Mouse (Mus musculus) limb, embryonic 14.5 days (tissue): ENCODE data around the gene Runx1. TPM values are rescaled to one million over a fixed set of nuclear protein-coding genes. Genes with fewer than 3 reads are reported as not detected.

ENCODE experiments used
- ATAC-seq: fragments of 200-750 bp; cut with Nextera tagmentation; 2 replicates; pipeline ENCODE4 v1.8.0; 2017; ENCODE audit warnings: low read depth, moderate number of reproducible peaks, moderate TSS enrichment; ENCODE audit not compliant: low FRiP score
- DNase-seq: peaks from one replicate; pipeline ENCODE4 v3.0.0-alpha.2; 2015; ENCODE audit warnings: low spot score
- H3K27ac ChIP-seq: fragments of 300-500 bp; sonication (generic); replicated peaks from 2 replicates; pipeline ENCODE4 v1.5.1; 2014; ENCODE audit warnings: low read depth, mild to moderate bottlenecking, low read length, moderate library complexity, mixed read lengths
- H3K27me3 ChIP-seq: fragments of 300-500 bp; sonication (generic); 2 replicates; pipeline ENCODE4 v1.6.1; 2014; ENCODE audit warnings: low read length, mixed read lengths; ENCODE audit not compliant: control insufficient read depth, insufficient read depth
- H3K36me3 ChIP-seq: fragments of 300-500 bp; sonication (generic); 2 replicates; pipeline ENCODE4 v1.6.1; 2014; ENCODE audit warnings: mild to moderate bottlenecking, low read length, moderate library complexity, mixed read lengths; ENCODE audit not compliant: control insufficient read depth, insufficient read depth
- H3K4me1 ChIP-seq: fragments of 300-500 bp; sonication (generic); 2 replicates; pipeline ENCODE4 v1.6.1; 2014; ENCODE audit warnings: antibody characterized with exemption, low read length, mixed read lengths; ENCODE audit not compliant: control insufficient read depth, insufficient read depth
- H3K4me2 ChIP-seq: fragments of 300-500 bp; sonication (generic); replicated peaks from 2 replicates; pipeline ENCODE4 v1.6.1; 2014; ENCODE audit warnings: low read depth, mild to moderate bottlenecking, low read length, moderate library complexity; ENCODE audit not compliant: severe bottlenecking
- H3K4me3 ChIP-seq: fragments of 300-500 bp; sonication (generic); replicated peaks from 2 replicates; pipeline ENCODE4 v1.5.1; 2014; ENCODE audit warnings: low read length
- H3K9ac ChIP-seq: fragments of 300-500 bp; sonication (generic); 2 replicates; pipeline ENCODE4 v1.6.1; 2014; ENCODE audit warnings: mild to moderate bottlenecking, low read depth, low read length, moderate library complexity; ENCODE audit not compliant: severe bottlenecking
- H3K9me3 ChIP-seq: fragments of 300-500 bp; sonication (generic); 2 replicates; pipeline ENCODE4 v1.6.1; 2016; ENCODE audit warnings: low read length; ENCODE audit not compliant: control insufficient read depth
- POLR2A ChIP-seq: fragments of 200-500 bp; IDR thresholded peaks from 2 replicates; pipeline ENCODE4 v1.8.0; 2012; ENCODE audit warnings: inconsistent platforms, mild to moderate bottlenecking, moderate library complexity, borderline replicate concordance; ENCODE audit not compliant: insufficient read depth, insufficient read length; ENCODE audit errors: extremely low read depth
- WGBS: fragments of 180-500 bp; shearing (Covaris S2); extraction: QIAGEN DNeasy Blood & Tissue Kit; methylation state at CpG from one replicate; pipeline ENCODE4 v1.1.7; 2014; 5-methylcytosine and 5-hydroxymethylcytosine counted together
- polyA plus RNA-seq, 2 experiments: library from polyadenylated mRNA; depleted of rRNA in 1 of 2; stranded (reverse) in 1 of 2; unstranded in 1 of 2; fragments of >200 nt; fragmentation: Nextera tagmentation in 1 of 2; extraction: Ambion mirVana in 1 of 2; gene quantifications; 2 replicates each; pipeline versions ENCODE4 v1.2.1 to v1.2.3; 2012 to 2014

Gene Runx1
- polyA plus RNA-seq, 2 experiments: 5.2 to 5.5 TPM

- no peaks in the 10 kb centered on the region for H3K9me3 ChIP-seq
- H3K36me3 ChIP-seq: no peaks in the 10 kb centered on the region
- no peak overlapping the region for H3K27ac ChIP-seq
- no peaks in the 10 kb centered on the region; the same call in 1 of the 2 replicates for H3K4me1 ChIP-seq
- no peak overlapping the region for H3K4me2 ChIP-seq
- H3K27me3 ChIP-seq: no peaks in the 10 kb centered on the region
- H3K9ac ChIP-seq: no peak overlapping the region
- H3K4me3 ChIP-seq: no peak overlapping the region
- no peak for TF ChIP-seq POLR2A
- ATAC-seq: no peak
- no peak for DNase-seq
- 84% methylated on average over 3 of the region's 3 CpGs for WGBS
Observed at GRCm38 (mm10) chr16:92760091-92760490, 65.9 kb downstream of the Runx1 start.

- Histone ChIP-seq H3K4me1 (no peaks in the 10 kb centered on the region; the same call in 1 of the 2 replicates), H3K36me3 (no peaks in the 10 kb centered on the region), H3K9me3 (no peaks in the 10 kb centered on the region), H3K4me2 (no peak overlapping the region), H3K27ac (no peak overlapping the region), H3K9ac (no peak overlapping the region), H3K4me3 (no peak overlapping the region), H3K27me3 (no peaks in the 10 kb centered on the region)
- no peak for TF ChIP-seq POLR2A
- WGBS: 81% methylated on average over 4 of the region's 4 CpGs
- no peak for DNase-seq
- no peak for ATAC-seq
Observed at GRCm38 (mm10) chr16:92757564-92757963, 68.4 kb downstream of the Runx1 start.

- no peaks in the 10 kb centered on the region for H3K36me3 ChIP-seq
- no peak for ATAC-seq
- no peaks in the 10 kb centered on the region for H3K4me1 ChIP-seq
- H3K9ac ChIP-seq: no peak overlapping the region
- H3K27me3 ChIP-seq: no peaks in the 10 kb centered on the region
- H3K4me2 ChIP-seq: no peak overlapping the region
- TF ChIP-seq POLR2A: no peak
- H3K4me3 ChIP-seq: no peak overlapping the region
- no peaks in the 10 kb centered on the region for H3K9me3 ChIP-seq
- DNase-seq: no peak
- WGBS: 67% methylated on average over 3 of the region's 3 CpGs
- no peak overlapping the region for H3K27ac ChIP-seq
Observed at GRCm38 (mm10) chr16:92753944-92754343, 72.0 kb downstream of the Runx1 start.

GRCm38 (mm10) chr16:92753139-92753538, 72.8 kb downstream of the Runx1 start:
- no peak overlapping the region for H3K9ac ChIP-seq
- H3K4me2 ChIP-seq: no peak overlapping the region
- H3K4me3 ChIP-seq: no peak overlapping the region
- no peak for TF ChIP-seq POLR2A
- H3K36me3 ChIP-seq: no peaks in the 10 kb centered on the region
- no peaks in the 10 kb centered on the region for H3K27me3 ChIP-seq
- WGBS: 89% methylated on average over 8 of the region's 8 CpGs
- no peak for ATAC-seq
- DNase-seq: no peak
- H3K27ac ChIP-seq: no peak overlapping the region
- no peaks in the 10 kb centered on the region for H3K9me3 ChIP-seq
- no peaks in the 10 kb centered on the region for H3K4me1 ChIP-seq

- H3K27me3 ChIP-seq: no peaks in the 10 kb centered on the region
- H3K36me3 ChIP-seq: no peaks in the 10 kb centered on the region
- H3K4me3 ChIP-seq: no peak overlapping the region
- no peak overlapping the region for H3K27ac ChIP-seq
- no peak for DNase-seq
- peaks cover 16% of the 10 kb centered on the region for H3K4me1 ChIP-seq
- H3K9ac ChIP-seq: no peak overlapping the region
- ATAC-seq: no peak
- H3K4me2 ChIP-seq: no peak overlapping the region
- WGBS: 83% methylated on average over 1 of the region's 1 CpGs
- no peaks in the 10 kb centered on the region for H3K9me3 ChIP-seq
- TF ChIP-seq POLR2A: no peak
Observed at GRCm38 (mm10) chr16:92748272-92748671, 77.7 kb downstream of the Runx1 start.

GRCm38 (mm10) chr16:92747062-92747461, 78.9 kb downstream of the Runx1 start:
- no peak overlapping the region for H3K27ac ChIP-seq
- WGBS: 89% methylated on average over 2 of the region's 2 CpGs
- no peak for TF ChIP-seq POLR2A
- no peaks in the 10 kb centered on the region for H3K9me3 ChIP-seq
- H3K4me1 ChIP-seq: peaks cover 16% of the 10 kb centered on the region
- no peak for DNase-seq
- no peak for ATAC-seq
- no peak overlapping the region for H3K4me2 ChIP-seq
- no peak overlapping the region for H3K9ac ChIP-seq
- no peaks in the 10 kb centered on the region for H3K27me3 ChIP-seq
- no peaks in the 10 kb centered on the region for H3K36me3 ChIP-seq
- no peak overlapping the region for H3K4me3 ChIP-seq
